In the genomic region with DNA sequence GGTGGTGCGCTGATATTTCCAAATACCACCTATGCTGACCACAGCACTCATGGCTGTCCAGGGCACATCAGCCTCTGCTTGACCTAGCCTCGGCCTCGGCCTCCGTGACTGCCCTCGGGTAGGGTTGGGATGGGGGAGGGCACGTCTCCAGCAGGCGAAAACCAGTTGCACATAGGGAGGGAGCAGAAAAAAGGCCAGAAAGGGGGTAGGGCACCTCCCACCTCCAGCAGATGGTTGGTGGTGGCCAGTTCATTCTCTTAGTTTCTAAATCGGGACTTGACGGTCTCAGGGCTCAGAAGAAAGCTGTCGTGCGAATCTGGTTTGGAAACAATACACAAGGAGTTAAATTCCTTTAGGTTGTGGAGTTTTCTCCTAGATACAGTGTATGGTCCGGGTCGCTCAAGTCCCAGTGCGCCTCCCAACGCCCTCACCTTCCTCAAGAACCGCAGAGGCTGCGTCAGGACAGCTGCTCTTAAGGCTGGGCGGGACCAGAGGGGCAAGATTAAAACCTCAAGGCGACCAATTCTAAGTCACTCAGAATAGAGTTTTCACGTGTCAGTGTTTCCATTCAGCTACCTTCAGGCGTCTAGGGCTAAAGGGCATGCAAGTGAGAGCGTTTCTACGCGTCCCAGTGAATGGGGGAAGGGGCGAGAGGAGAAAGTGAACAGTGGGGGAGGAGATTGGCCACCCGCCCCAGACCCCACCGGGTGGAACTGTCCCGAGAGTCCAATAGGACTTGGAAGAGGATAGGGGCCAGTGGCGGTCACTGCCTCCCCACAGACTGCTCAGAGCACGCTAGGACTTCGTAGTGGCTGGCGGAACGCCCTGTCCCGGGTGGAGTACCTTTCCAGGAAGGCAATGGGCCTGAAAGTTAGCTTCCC, we compare ENCODE assay signal across 9 mouse cellular contexts. TPM values are rescaled to one million over a fixed set of nuclear protein-coding genes. Genes with fewer than 3 reads are reported as not detected.
DNase-seq lines count a peak whose midpoint lies in the region; ATAC-seq lines count a peak whose summit lies in the region.
"Had no signal": no experiment of that assay in that cellular context is flagged by ENCODE, and none has a peak within 500 bp of the region (broad histone marks: within the 10 kb centered on the region; RNA-seq: fewer than 3 reads in every experiment).

No protein-coding gene starts in this region.

- H3K27me3 ChIP-seq in forebrain, embryonic 16.5 days (replicated peaks; ENCODE audit: control insufficient read depth, insufficient read depth, low read length): 0 out of 2 replicates have a peak, but pooled peaks cover 9% of the 10 kb centered on the region
- peaks cover 85% of the 10 kb centered on the region for H3K27me3 ChIP-seq in limb, embryonic 13.5 days

- peak overlapping the region; percentile 65 for H3K27ac ChIP-seq in forebrain, embryonic 16.5 days (ENCODE audit: low read length)
- H3K27ac ChIP-seq in limb, embryonic 13.5 days: no peak overlapping the region

- H3K9me3 ChIP-seq in forebrain, embryonic 16.5 days (ENCODE audit: control insufficient read depth, low read length): no peaks in the 10 kb centered on the region
- no peaks in the 10 kb centered on the region for H3K9me3 ChIP-seq in limb, embryonic 13.5 days

- peaks cover 33% of the 10 kb centered on the region for H3K4me1 ChIP-seq in forebrain, embryonic 16.5 days (replicated peaks; ENCODE audit: control insufficient read depth, insufficient read depth, low read length)
- H3K4me1 ChIP-seq in limb, embryonic 13.5 days: peaks cover 24% of the 10 kb centered on the region

- no peaks in the 10 kb centered on the region for H3K36me3 ChIP-seq in forebrain, embryonic 16.5 days (ENCODE audit: control insufficient read depth, insufficient read depth)
- H3K36me3 ChIP-seq in limb, embryonic 13.5 days: no peaks in the 10 kb centered on the region

- H3K4me3 ChIP-seq in forebrain, embryonic 16.5 days (replicated peaks; ENCODE audit: low read length): peak overlapping the region; percentile 49
- peak overlapping the region; percentile 27 for H3K4me3 ChIP-seq in limb, embryonic 13.5 days

- peak; percentile 54 for ATAC-seq in forebrain, embryonic 16.5 days
- ATAC-seq in limb, embryonic 13.5 days (ENCODE audit: low FRiP score, low read depth): peak; percentile 25; the same call in 1 of the 2 replicates

- DNase-seq in cerebellum, postnatal 14 days: peak; percentile 45 to 49
- DNase-seq in cerebellum, adult 8-10 months: no peak
- DNase-seq in ES-CJ7 (ENCODE audit: low read depth, low spot score): peak; percentile 50
- DNase-seq in retina, postnatal 1 day: peak; percentile 48
- DNase-seq in gastrocnemius, postnatal 36 days: no peak
- no peak for DNase-seq in ovary, postnatal 14 days (ENCODE audit: low spot score)

- H3K9ac ChIP-seq in forebrain, embryonic 16.5 days (replicated peaks; ENCODE audit: low read depth, low read length): peak overlapping the region; percentile 58
- H3K9ac ChIP-seq in limb, embryonic 13.5 days: no peak overlapping the region

- H3K4me2 ChIP-seq in forebrain, embryonic 16.5 days (ENCODE audit: low read length): peak overlapping the region; percentile 79
- peak overlapping the region; percentile 56 for H3K4me2 ChIP-seq in limb, embryonic 13.5 days (replicated peaks)

- 3% methylated on average over 34 of the region's 34 CpGs for WGBS in forebrain, embryonic 16.5 days
- WGBS in limb, embryonic 13.5 days: 1% methylated on average over 34 of the region's 34 CpGs

- intact Hi-C loops in gastrocnemius, postnatal 36 days (cut with DNase I): no loop called here

RNA-seq across cellular contexts. Expression of gene Pou3f2, which starts 9.3 kb away (rescaled TPM):
- 48.1 and 58.3 TPM in 2 replicates for polyA plus RNA-seq in forebrain, embryonic 16.5 days (2015; fragmentation: Nextera tagmentation; extraction: Ambion mirVana)
- 0.37 and 0.38 TPM in 2 replicates for polyA plus RNA-seq in limb, embryonic 13.5 days (2015; fragmentation: Nextera tagmentation; extraction: Ambion mirVana)
- not detected for total RNA-seq in gastrocnemius, postnatal 36 days (2021)
- total RNA-seq: neutrophil, adult 5-6 weeks had no signal

Comparison
In these comparisons a context has a peak if more than half of its experiments do, and no peak if none do; other contexts are left out.
1. DNase-seq: peak in cerebellum, postnatal 14 days (2 of 2), ES-CJ7 (single experiment) and retina, postnatal 1 day (single experiment); none in cerebellum, adult 8-10 months (single experiment), gastrocnemius, postnatal 36 days (0 of 2) and ovary, postnatal 14 days (single experiment).
2. RNA of gene Pou3f2, which starts 9.3 kb away (polyA plus RNA-seq): 48.1 to 58.3 TPM in forebrain, embryonic 16.5 days; 0.37 to 0.38 TPM in limb, embryonic 13.5 days; every median in the first group is over 10 times any median in the second.